Mouse (Mus musculus) megakaryocyte, embryonic 14.5 days (primary cell): ENCODE results near the gene Per2.

Experiments used
- FLI1 ChIP-seq: IDR thresholded peaks from 2 replicates; pipeline ENCODE4 v1.6.1; 2012; ENCODE audit warnings: low read length, inconsistent platforms, mixed read lengths
- GATA1 ChIP-seq: IDR thresholded peaks from 3 replicates; pipeline ENCODE4 v1.6.1; 2012; ENCODE audit warnings: mixed read lengths, low read length, inconsistent platforms, borderline replicate concordance

DNA sequence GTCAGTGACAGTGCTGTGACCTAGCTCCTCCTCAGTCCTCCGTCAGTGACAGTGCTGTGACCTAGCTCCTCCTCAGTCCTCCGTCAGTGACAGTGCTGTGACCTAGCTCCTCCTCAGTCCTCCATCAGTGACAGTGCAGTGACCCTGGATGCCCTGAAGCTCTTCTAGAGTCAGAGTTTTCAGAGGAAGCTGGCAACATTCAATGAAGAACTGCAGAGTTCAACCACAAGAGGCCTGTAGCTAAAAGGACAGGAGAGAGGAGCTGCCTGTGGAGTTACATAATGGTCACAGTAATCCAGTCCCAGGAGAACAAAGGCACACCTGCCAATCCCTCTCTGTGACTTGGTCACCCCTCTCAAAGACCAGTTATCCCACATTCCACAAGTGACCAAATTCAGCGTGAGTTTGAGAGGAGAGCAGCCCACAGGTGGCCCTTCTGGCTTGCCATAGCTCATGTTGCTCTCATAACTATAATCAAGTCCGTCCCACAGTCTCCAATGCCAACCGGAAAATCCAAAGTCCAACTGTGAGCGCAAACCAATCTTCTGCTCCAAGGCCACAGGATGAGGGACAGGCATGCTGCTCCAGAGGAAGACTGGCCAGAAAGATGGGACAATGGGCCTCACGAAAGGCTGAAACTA, 16.7 kb downstream of the Per2 start:
- no peak for TF ChIP-seq GATA1
- no peak for TF ChIP-seq FLI1
